Mouse (Mus musculus) hindbrain, embryonic 11.5 days (tissue): ENCODE results near the gene Trim34b. TPM values are rescaled to one million over a fixed set of nuclear protein-coding genes. Genes with fewer than 3 reads are reported as not detected.
"Not testable (repeated sequence)": the region's sequence is repeated elsewhere in the genome, so short reads cannot be mapped to it uniquely, and the experiment has no call there.

Experiments
- ATAC-seq: fragments of 200-750 bp; cut with Nextera tagmentation; 2 replicates; pipeline ENCODE4 v1.8.0; 2017; ENCODE audit warnings: mild to moderate bottlenecking, moderate TSS enrichment, moderate library complexity; ENCODE audit not compliant: low FRiP score
- DNase-seq: peaks from one replicate; pipeline ENCODE4 v3.0.0-alpha.2; 2015; ENCODE audit warnings: low spot score
- H3K27ac ChIP-seq: fragments of 300-500 bp; sonication (generic); 2 replicates; pipeline ENCODE4 v1.5.1; 2014; ENCODE audit warnings: mild to moderate bottlenecking, low read depth, low read length
- H3K27me3 ChIP-seq: fragments of 300-500 bp; sonication (generic); 2 replicates; pipeline ENCODE4 v1.6.1; 2014; ENCODE audit warnings: mild to moderate bottlenecking, low read length, moderate library complexity, mixed read lengths; ENCODE audit not compliant: control insufficient read depth, insufficient read depth
- H3K36me3 ChIP-seq: fragments of 300-500 bp; sonication (generic); 2 replicates; pipeline ENCODE4 v1.6.1; 2014; ENCODE audit warnings: mild to moderate bottlenecking, low read length, moderate library complexity, mixed read lengths; ENCODE audit not compliant: control insufficient read depth, insufficient read depth
- H3K4me1 ChIP-seq: fragments of 300-500 bp; sonication (generic); replicated peaks from 2 replicates; pipeline ENCODE4 v1.6.1; 2014; ENCODE audit warnings: low read length, mixed read lengths; ENCODE audit not compliant: control insufficient read depth, insufficient read depth
- H3K4me2 ChIP-seq: fragments of 300-500 bp; sonication (generic); replicated peaks from 2 replicates; pipeline ENCODE4 v1.6.1; 2014; ENCODE audit warnings: mild to moderate bottlenecking, low read depth, low read length
- H3K4me3 ChIP-seq: fragments of 300-500 bp; sonication (generic); 2 replicates; pipeline ENCODE4 v1.5.1; 2014; ENCODE audit warnings: low read depth, low read length
- H3K9ac ChIP-seq: fragments of 300-500 bp; sonication (generic); 2 replicates; pipeline ENCODE4 v1.6.1; 2014; ENCODE audit warnings: low read depth, low read length
- H3K9me3 ChIP-seq: fragments of 300-500 bp; sonication (generic); 2 replicates; pipeline ENCODE4 v1.6.1; 2016; ENCODE audit warnings: low read length; ENCODE audit not compliant: control insufficient read depth
- WGBS: fragments of 180-500 bp; shearing (Covaris S2); extraction: QIAGEN DNeasy Blood & Tissue Kit; methylation state at CpG from one replicate; pipeline ENCODE4 v1.1.7; 2014; 5-methylcytosine and 5-hydroxymethylcytosine counted together
- polyA plus RNA-seq: library from polyadenylated mRNA; unstranded; fragments of >200 nt; fragmentation: Nextera tagmentation; extraction: Ambion mirVana; gene quantifications from 2 replicates; pipeline ENCODE4 v1.2.1, GENCODE M21; 2014

Trim34b gene
- not detected in 2 replicates for polyA plus RNA-seq

DNA sequence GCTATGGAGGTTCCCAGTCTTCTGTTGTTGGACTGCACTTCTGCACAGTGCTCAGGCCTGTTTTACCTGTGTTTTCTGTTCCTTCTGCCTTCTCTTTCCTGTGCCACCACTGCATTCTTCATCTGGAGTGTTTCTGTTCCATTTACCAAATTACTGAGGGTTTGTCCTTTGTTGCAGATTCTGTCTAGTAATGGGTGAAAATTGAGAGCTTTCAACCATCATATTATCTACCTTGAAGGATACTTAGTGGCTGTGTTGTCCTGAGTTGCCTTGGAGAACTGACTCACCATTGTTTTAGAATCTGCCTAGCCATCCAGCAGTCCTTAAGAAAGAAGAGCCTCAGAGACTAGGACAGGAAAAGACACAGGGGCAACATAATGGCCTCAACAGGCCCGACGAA, at the start of gene Trim34b:
Trim34b (plus strand) TSS at position 301 of the 400 bp plus-strand sequence.
- not testable (repeated sequence) for H3K36me3 ChIP-seq, ATAC-seq, H3K27ac ChIP-seq, DNase-seq, H3K9ac ChIP-seq, H3K27me3 ChIP-seq, H3K9me3 ChIP-seq, H3K4me2 ChIP-seq, H3K4me3 ChIP-seq, H3K4me1 ChIP-seq
- 91% methylated on average over 2 of the region's 2 CpGs for WGBS

DNA sequence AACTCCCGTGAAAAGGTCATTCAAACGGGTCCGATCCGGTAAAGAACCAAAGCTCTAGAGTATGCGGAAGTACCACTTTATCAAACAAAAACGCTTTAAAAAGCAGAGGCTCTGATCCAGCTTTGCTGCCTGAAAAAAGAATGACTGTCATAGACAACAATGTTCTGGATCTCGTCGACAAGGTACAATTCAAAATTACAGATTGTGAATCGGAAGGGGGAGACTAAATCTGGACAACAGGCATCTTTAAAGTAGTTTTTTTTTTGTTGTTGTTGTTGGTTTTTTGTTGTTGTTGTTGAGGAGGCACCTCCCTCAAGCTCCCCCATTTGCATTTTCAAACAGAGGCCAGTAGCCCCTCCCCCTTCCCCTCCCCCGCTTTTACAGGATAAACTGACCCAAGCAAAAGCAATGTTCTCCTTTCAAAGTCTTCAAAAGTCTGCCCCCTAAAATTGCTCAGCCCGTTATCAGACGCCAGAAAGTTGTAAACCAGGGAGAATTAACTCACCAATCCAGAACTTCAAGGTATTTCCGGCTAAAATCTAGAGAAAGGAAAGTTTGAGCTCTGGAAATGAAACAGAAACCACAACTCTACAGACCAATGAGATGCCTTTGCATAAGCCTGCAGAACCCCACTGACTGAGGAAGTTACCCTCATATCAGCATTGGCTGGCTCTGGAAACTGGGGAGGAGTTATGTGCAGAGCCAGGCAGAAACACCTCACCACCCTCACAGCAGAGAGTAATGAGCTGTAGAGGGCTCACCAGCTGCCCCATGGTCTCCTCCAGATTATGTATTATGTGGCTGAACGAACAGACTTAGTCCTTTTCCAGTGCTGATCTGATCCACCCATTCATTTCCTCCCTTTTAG, 41.5 kb upstream of the Trim34b start, which contains the start of gene Trim5:
Trim5 (minus strand) TSS at position 519 of the 868 bp plus-strand sequence.
- DNase-seq, H3K9me3 ChIP-seq, H3K9ac ChIP-seq, H3K4me1 ChIP-seq, H3K36me3 ChIP-seq, H3K4me3 ChIP-seq, H3K27ac ChIP-seq, H3K4me2 ChIP-seq, H3K27me3 ChIP-seq: not testable (repeated sequence)
- peak; percentile 49; the same call in 1 of the 2 replicates for ATAC-seq
- WGBS = 36% methylated on average over 14 of the region's 14 CpGs

DNA sequence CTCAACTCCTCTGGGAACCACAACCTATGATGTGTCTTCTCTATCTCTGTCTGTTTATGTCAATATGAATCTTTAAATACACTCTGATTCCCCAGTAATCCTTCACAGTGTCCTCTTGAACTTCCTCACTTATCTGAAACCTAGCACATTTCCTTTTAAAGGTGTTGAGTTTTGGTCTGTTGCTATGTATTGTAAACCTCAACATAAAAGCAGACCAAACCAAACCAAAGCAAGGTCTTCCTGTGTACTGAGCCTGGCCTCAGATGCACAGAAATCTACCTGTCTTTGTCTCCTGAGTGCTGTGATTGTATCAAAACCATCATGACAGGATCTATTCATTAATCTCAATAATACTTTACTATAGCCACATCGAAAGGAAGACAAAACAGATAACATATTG, 38.6 kb upstream of the Trim34b start:
- ATAC-seq (no peak), DNase-seq (no peak)
- H3K4me1 ChIP-seq = no peaks in the 10 kb centered on the region
- H3K27ac ChIP-seq = no peak overlapping the region
- WGBS = 98% methylated on average over 1 of the region's 1 CpGs
- no peaks in the 10 kb centered on the region for H3K9me3 ChIP-seq
- H3K9ac ChIP-seq = no peak overlapping the region
- H3K4me3 ChIP-seq = no peak overlapping the region
- H3K36me3 ChIP-seq = no peaks in the 10 kb centered on the region
- no peaks in the 10 kb centered on the region for H3K27me3 ChIP-seq
- no peak overlapping the region for H3K4me2 ChIP-seq

- no peak for ATAC-seq
- no peak for DNase-seq
- Histone ChIP-seq H3K27me3 (no peaks in the 10 kb centered on the region), H3K9me3 (no peaks in the 10 kb centered on the region), H3K4me3 (no peak overlapping the region), H3K4me1 (no peaks in the 10 kb centered on the region), H3K9ac (no peak overlapping the region), H3K27ac (no peak overlapping the region), H3K4me2 (no peak overlapping the region), H3K36me3 (no peaks in the 10 kb centered on the region)
- 89% methylated on average over 5 of the region's 5 CpGs for WGBS
Observed at GRCm38 (mm10) chr7:104291638-104292400, 37.5 kb upstream of the Trim34b start.

- Histone ChIP-seq H3K4me3 (peak overlapping the region; percentile 21; the same call in 1 of the 2 replicates), H3K27ac (no peak overlapping the region), H3K4me2 (0 out of 2 replicates have a peak overlapping the region, but pooled peaks have one; percentile 14), H3K36me3 (no peaks in the 10 kb centered on the region), H3K27me3 (no peaks in the 10 kb centered on the region), H3K9me3 (no peaks in the 10 kb centered on the region), H3K4me1 (no peaks in the 10 kb centered on the region), H3K9ac (no peak overlapping the region)
- no peak for ATAC-seq
- peak; percentile 10 for DNase-seq
- 15% methylated on average over 15 of the region's 15 CpGs for WGBS
Observed at GRCm38 (mm10) chr7:104314796-104315353, 14.4 kb upstream of the Trim34b start.

DNA sequence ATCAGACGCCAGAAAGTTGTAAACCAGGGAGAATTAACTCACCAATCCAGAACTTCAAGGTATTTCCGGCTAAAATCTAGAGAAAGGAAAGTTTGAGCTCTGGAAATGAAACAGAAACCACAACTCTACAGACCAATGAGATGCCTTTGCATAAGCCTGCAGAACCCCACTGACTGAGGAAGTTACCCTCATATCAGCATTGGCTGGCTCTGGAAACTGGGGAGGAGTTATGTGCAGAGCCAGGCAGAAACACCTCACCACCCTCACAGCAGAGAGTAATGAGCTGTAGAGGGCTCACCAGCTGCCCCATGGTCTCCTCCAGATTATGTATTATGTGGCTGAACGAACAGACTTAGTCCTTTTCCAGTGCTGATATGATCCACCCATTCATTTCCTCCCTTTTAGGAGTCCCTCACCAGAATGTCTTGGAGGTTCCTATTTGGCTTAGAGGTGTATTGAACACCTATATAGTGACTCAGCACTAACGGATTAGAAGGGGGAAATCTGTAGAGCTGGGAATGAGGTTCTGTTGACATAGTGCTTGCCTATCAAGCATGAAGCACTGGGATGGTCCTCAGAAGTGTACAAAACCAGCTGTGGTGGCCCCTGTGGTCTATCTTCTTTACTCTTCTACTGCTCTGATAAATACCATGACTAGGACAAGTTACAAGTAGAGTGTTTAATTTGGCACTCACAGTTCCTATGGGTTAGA, 13.7 kb upstream of the Trim34b start, which contains the start of gene Trim12a:
Trim12a (minus strand) TSS at position 98 of the 712 bp plus-strand sequence.
- Histone ChIP-seq H3K4me3 (peak within 1 kb of the TSS; percentile 21; the same call in 1 of the 2 replicates), H3K4me2 (0 out of 2 replicates have a peak within 1 kb of the TSS, but pooled peaks have one; percentile 14)
- not testable (repeated sequence) for H3K9me3 ChIP-seq, H3K36me3 ChIP-seq, DNase-seq, H3K9ac ChIP-seq, H3K27me3 ChIP-seq, H3K4me1 ChIP-seq, H3K27ac ChIP-seq
- ATAC-seq = peak; percentile 56; the same call in 1 of the 2 replicates
- WGBS = 33% methylated on average over 4 of the region's 4 CpGs

GRCm38 (mm10) chr7:104322028-104322427, 7.2 kb upstream of the Trim34b start:
- ATAC-seq = no peak
- no peaks in the 10 kb centered on the region for H3K27me3 ChIP-seq
- 95% methylated on average over 9 of the region's 9 CpGs for WGBS
- H3K27ac ChIP-seq = no peak overlapping the region
- H3K4me1 ChIP-seq = no peaks in the 10 kb centered on the region
- H3K36me3 ChIP-seq = no peaks in the 10 kb centered on the region
- H3K4me3 ChIP-seq = no peak overlapping the region
- H3K4me2 ChIP-seq = no peak overlapping the region
- no peak for DNase-seq
- no peaks in the 10 kb centered on the region for H3K9me3 ChIP-seq
- no peak overlapping the region for H3K9ac ChIP-seq

GRCm38 (mm10) chr7:104335547-104335946, 6.3 kb downstream of the Trim34b start:
- not testable (repeated sequence) for H3K9ac ChIP-seq, ATAC-seq, H3K36me3 ChIP-seq, H3K4me3 ChIP-seq, H3K27ac ChIP-seq, H3K4me2 ChIP-seq, H3K9me3 ChIP-seq, DNase-seq, H3K27me3 ChIP-seq, H3K4me1 ChIP-seq
- 85% methylated on average over 3 of the region's 3 CpGs for WGBS
